Mouse (Mus musculus): ENCODE measurements around the gene Ermp1. TPM values are rescaled to one million over a fixed set of nuclear protein-coding genes. Genes with fewer than 3 reads are reported as not detected.

The Ermp1 gene
- total and polyA plus RNA-seq, 3 experiments, result 6.5 to 10.5 (median 8.9) TPM

GRCm38 (mm10) chr19:29666164-29666563, 17.9 kb upstream of the Ermp1 start:
- H3K9ac ChIP-seq (ENCODE audit: low read depth, low read length), result no peak overlapping the region
- intact Hi-C loops (cut with DNase I), result no loop called here
- H3K36me3 ChIP-seq (ENCODE audit: control insufficient read depth, insufficient read depth, low read length), result no peaks in the 10 kb centered on the region
- H3K4me3 ChIP-seq, result no peak overlapping the region
- H3K27ac ChIP-seq, result no peak overlapping the region
- TF ChIP-seq CTCF (IDR thresholded peaks at IDR 0.05) (no peak), POLR2A (IDR thresholded peaks at IDR 0.05; ENCODE audit: insufficient read depth, low read depth, low read length) (no peak), EP300 (IDR thresholded peaks at IDR 0.05; ENCODE audit: insufficient read depth, low read depth, low read length) (no peak)
- no peak for DNase-seq
- H3K27me3 ChIP-seq (ENCODE audit: control insufficient read depth, insufficient read depth, low read length), result no peaks in the 10 kb centered on the region
- H3K79me2 ChIP-seq (replicated peaks; ENCODE audit: control insufficient read depth, insufficient read depth, low read length), result no peaks in the 10 kb centered on the region
- 62% methylated on average over 4 of the region's 4 CpGs for WGBS
- H3K4me1 ChIP-seq (ENCODE audit: control insufficient read depth, insufficient read depth, low read length), result no peaks in the 10 kb centered on the region; the same call in 1 of the 2 replicates

- H3K9ac ChIP-seq (ENCODE audit: low read depth, low read length), result no peak overlapping the region
- H3K79me2 ChIP-seq (replicated peaks; ENCODE audit: control insufficient read depth, insufficient read depth, low read length), result no peaks in the 10 kb centered on the region
- H3K27me3 ChIP-seq (ENCODE audit: control insufficient read depth, insufficient read depth, low read length), result no peaks in the 10 kb centered on the region
- no peak for DNase-seq
- H3K36me3 ChIP-seq (ENCODE audit: control insufficient read depth, insufficient read depth, low read length), result no peaks in the 10 kb centered on the region
- no peaks in the 10 kb centered on the region; the same call in 1 of the 2 replicates for H3K4me1 ChIP-seq (ENCODE audit: control insufficient read depth, insufficient read depth, low read length)
- H3K27ac ChIP-seq, result no peak overlapping the region
- WGBS, result 78% methylated on average over 5 of the region's 5 CpGs
- intact Hi-C loops (cut with DNase I), result no loop called here
- no peak overlapping the region for H3K4me3 ChIP-seq
- TF ChIP-seq CTCF (IDR thresholded peaks at IDR 0.05) (no peak), POLR2A (IDR thresholded peaks at IDR 0.05; ENCODE audit: insufficient read depth, low read depth, low read length) (no peak), EP300 (IDR thresholded peaks at IDR 0.05; ENCODE audit: insufficient read depth, low read depth, low read length) (no peak)
Measured at GRCm38 (mm10) chr19:29664934-29665333, 16.7 kb upstream of the Ermp1 start.

GRCm38 (mm10) chr19:29663780-29664179, 15.6 kb upstream of the Ermp1 start:
- no peak overlapping the region for H3K27ac ChIP-seq
- intact Hi-C loops (cut with DNase I), result no loop called here

GRCm38 (mm10) chr19:29661974-29662580, 13.9 kb upstream of the Ermp1 start:
- TF ChIP-seq EP300 (IDR thresholded peaks at IDR 0.05; ENCODE audit: insufficient read depth, low read depth, low read length), result no peak
- TF ChIP-seq CTCF (IDR thresholded peaks at IDR 0.05), result no peak
- no peak for TF ChIP-seq POLR2A (IDR thresholded peaks at IDR 0.05; ENCODE audit: insufficient read depth, low read depth, low read length)
- H3K9ac ChIP-seq (ENCODE audit: low read depth, low read length), result no peak overlapping the region
- intact Hi-C loops (cut with DNase I), result no loop called here

More at GRCm38 (mm10) chr19:29663780-29664179, 15.6 kb upstream of the Ermp1 start:
- H3K36me3 ChIP-seq (ENCODE audit: control insufficient read depth, insufficient read depth, low read length), result no peaks in the 10 kb centered on the region
- no peak for DNase-seq
- WGBS, result 83% methylated on average over 8 of the region's 8 CpGs
- H3K4me3 ChIP-seq, result no peak overlapping the region
- TF ChIP-seq POLR2A (IDR thresholded peaks at IDR 0.05; ENCODE audit: insufficient read depth, low read depth, low read length) (no peak), EP300 (IDR thresholded peaks at IDR 0.05; ENCODE audit: insufficient read depth, low read depth, low read length) (no peak), CTCF (IDR thresholded peaks at IDR 0.05) (no peak)
- no peaks in the 10 kb centered on the region; the same call in 1 of the 2 replicates for H3K4me1 ChIP-seq (ENCODE audit: control insufficient read depth, insufficient read depth, low read length)
- no peaks in the 10 kb centered on the region for H3K27me3 ChIP-seq (ENCODE audit: control insufficient read depth, insufficient read depth, low read length)
- no peaks in the 10 kb centered on the region for H3K79me2 ChIP-seq (replicated peaks; ENCODE audit: control insufficient read depth, insufficient read depth, low read length)
- H3K9ac ChIP-seq (ENCODE audit: low read depth, low read length), result no peak overlapping the region

DNA sequence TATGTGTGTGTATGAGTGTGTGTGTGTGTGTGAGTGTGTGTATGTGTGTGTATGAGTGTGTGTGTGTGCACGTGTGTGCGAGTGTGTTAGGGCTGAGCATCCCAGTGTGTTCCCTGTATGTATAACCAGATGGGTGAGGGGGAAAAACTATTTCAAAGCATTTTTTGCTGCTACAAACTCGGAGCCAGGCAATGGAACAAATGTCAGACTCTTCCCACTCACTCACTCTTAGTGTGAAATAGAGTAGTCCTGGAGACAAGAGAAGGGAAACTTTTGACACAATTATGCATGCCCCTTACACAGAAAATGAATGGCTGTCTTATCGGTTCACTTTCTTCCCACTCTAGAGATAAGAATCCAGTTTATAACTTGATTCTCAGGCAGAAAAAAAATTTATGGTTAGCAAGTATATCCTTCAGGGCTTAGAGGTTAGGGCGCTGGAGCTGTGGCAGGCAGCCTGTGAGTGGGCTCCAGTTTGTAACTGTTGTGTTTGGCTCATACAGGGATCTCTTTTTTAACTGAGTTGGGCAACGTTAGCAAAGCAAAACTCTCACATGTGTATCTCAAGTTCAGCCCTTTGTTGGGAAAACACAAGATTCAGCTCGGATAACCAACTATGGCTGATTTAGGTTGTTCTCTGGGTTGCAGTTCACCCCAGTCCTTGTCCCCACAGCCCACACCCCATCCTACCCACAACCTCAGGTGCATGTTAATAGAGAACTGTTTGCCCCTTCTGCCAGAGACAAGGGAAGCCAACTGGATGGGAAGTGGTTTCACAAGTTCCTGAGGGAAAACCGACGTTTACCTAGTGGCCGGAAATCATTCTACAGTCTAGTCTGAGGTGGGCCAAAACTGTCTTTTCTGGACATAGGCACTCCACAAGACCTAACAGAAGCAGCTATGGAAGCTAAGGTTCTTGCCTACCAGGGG, 12.9 kb upstream of the Ermp1 start:
- 68% methylated on average over 10 of the region's 10 CpGs for WGBS
- Histone ChIP-seq H3K79me2 (replicated peaks; ENCODE audit: control insufficient read depth, insufficient read depth, low read length) (no peaks in the 10 kb centered on the region), H3K27me3 (ENCODE audit: control insufficient read depth, insufficient read depth, low read length) (no peaks in the 10 kb centered on the region), H3K4me1 (ENCODE audit: control insufficient read depth, insufficient read depth, low read length) (no peaks in the 10 kb centered on the region), H3K36me3 (ENCODE audit: control insufficient read depth, insufficient read depth, low read length) (no peaks in the 10 kb centered on the region), H3K9ac (ENCODE audit: low read depth, low read length) (no peak overlapping the region), H3K27ac (no peak overlapping the region), H3K4me3 (no peak overlapping the region)
- DNase-seq, result no peak
- intact Hi-C loops (cut with DNase I), result no loop called here
- no peak for TF ChIP-seq EP300 (IDR thresholded peaks at IDR 0.05; ENCODE audit: insufficient read depth, low read depth, low read length)
- TF ChIP-seq CTCF (IDR thresholded peaks at IDR 0.05), result no peak
- TF ChIP-seq POLR2A (IDR thresholded peaks at IDR 0.05; ENCODE audit: insufficient read depth, low read depth, low read length), result no peak

More at GRCm38 (mm10) chr19:29661974-29662580, 13.9 kb upstream of the Ermp1 start:
- H3K79me2 ChIP-seq (replicated peaks; ENCODE audit: control insufficient read depth, insufficient read depth, low read length), result no peaks in the 10 kb centered on the region
- H3K27me3 ChIP-seq (ENCODE audit: control insufficient read depth, insufficient read depth, low read length), result no peaks in the 10 kb centered on the region
- DNase-seq, result no peak
- 62% methylated on average over 6 of the region's 6 CpGs for WGBS
- H3K4me1 ChIP-seq (ENCODE audit: control insufficient read depth, insufficient read depth, low read length), result no peaks in the 10 kb centered on the region; the same call in 1 of the 2 replicates
- no peak overlapping the region for H3K27ac ChIP-seq
- no peaks in the 10 kb centered on the region for H3K36me3 ChIP-seq (ENCODE audit: control insufficient read depth, insufficient read depth, low read length)
- H3K4me3 ChIP-seq, result no peak overlapping the region

Data from heart, adult 2 months (tissue).